Mouse (Mus musculus): ENCODE data around the gene Zwilch. TPM values are rescaled to one million over a fixed set of nuclear protein-coding genes. Genes with fewer than 3 reads are reported as not detected.
"Not testable (repeated sequence)": the region's sequence is repeated elsewhere in the genome, so short reads cannot be mapped to it uniquely, and the experiment has no call there.

The Zwilch gene
- total RNA-seq (2021) (1 to 10 TPM; 2.1 to 5.4 TPM), polyA plus RNA-seq (2012; rRNA removed) (0.50 and 0.55 TPM in 2 replicates)
- long read RNA-seq = 0 reads

- peak; percentile 79 for DNase-seq
Observed at GRCm38 (mm10) chr9:64172816-64173665, at the start of gene Zwilch, which contains the start of gene Rpl4. Zwilch (minus strand) TSS chr9:64173104. Rpl4 (plus strand) TSS chr9:64173375.

GRCm38 (mm10) chr9:64222098-64222497, 49.2 kb upstream of the Zwilch start:
- no peak for DNase-seq

- no peak for DNase-seq
Observed at GRCm38 (mm10) chr9:64221480-64221879, 48.6 kb upstream of the Zwilch start.

GRCm38 (mm10) chr9:64220603-64221002, 47.7 kb upstream of the Zwilch start:
- DNase-seq = no peak

- DNase-seq = no peak
Observed at GRCm38 (mm10) chr9:64219772-64220420, 47.0 kb upstream of the Zwilch start.

- no peak for DNase-seq
Observed at GRCm38 (mm10) chr9:64219305-64219704, 46.4 kb upstream of the Zwilch start.

- no peak for DNase-seq
Observed at GRCm38 (mm10) chr9:64217887-64218286, 45.0 kb upstream of the Zwilch start.

- no peak for DNase-seq
Observed at GRCm38 (mm10) chr9:64216641-64217040, 43.7 kb upstream of the Zwilch start.

GRCm38 (mm10) chr9:64216090-64216489, 43.2 kb upstream of the Zwilch start:
- no peak for DNase-seq

GRCm38 (mm10) chr9:64214452-64214851, 41.5 kb upstream of the Zwilch start:
- no peak for DNase-seq

GRCm38 (mm10) chr9:64207509-64208084, 34.7 kb upstream of the Zwilch start:
- DNase-seq = no peak

GRCm38 (mm10) chr9:64202866-64203265, 30.0 kb upstream of the Zwilch start:
- no peak for DNase-seq

GRCm38 (mm10) chr9:64202331-64202730, 29.4 kb upstream of the Zwilch start:
- DNase-seq = no peak

GRCm38 (mm10) chr9:64199897-64200296, 27.0 kb upstream of the Zwilch start:
- no peak for DNase-seq

GRCm38 (mm10) chr9:64198763-64199418, 26.0 kb upstream of the Zwilch start:
- DNase-seq = not testable (repeated sequence)

- no peak for DNase-seq
Observed at GRCm38 (mm10) chr9:64198068-64198762, 25.3 kb upstream of the Zwilch start.

- no peak for DNase-seq
Observed at GRCm38 (mm10) chr9:64197524-64197923, 24.6 kb upstream of the Zwilch start.

- no peak for DNase-seq
Observed at GRCm38 (mm10) chr9:64195554-64195953, 22.6 kb upstream of the Zwilch start.

GRCm38 (mm10) chr9:64193879-64194278, 21.0 kb upstream of the Zwilch start:
- DNase-seq = peak; percentile 64

GRCm38 (mm10) chr9:64184166-64184840, 11.4 kb upstream of the Zwilch start:
- no peak for DNase-seq

- DNase-seq = not testable (repeated sequence)
Observed at GRCm38 (mm10) chr9:64183295-64183694, 10.4 kb upstream of the Zwilch start.
